Comparison of ENCODE assay signal across 16 mouse cellular contexts in genomic region chr15:11197051-11197450, GRCm38 (mm10).
DNase-seq lines count a peak whose midpoint lies in the region; ATAC-seq lines count a peak whose summit lies in the region.
"Had no signal": no experiment of that assay in that cellular context is flagged by ENCODE, and none has a peak within 500 bp of the region (broad histone marks: within the 10 kb centered on the region; RNA-seq: fewer than 3 reads in every experiment).

No protein-coding gene starts in this region.

- peak; percentile 14 to 52 for DNase-seq in cerebellum, postnatal 10 days
- no peak for DNase-seq in cerebellum, adult 11 months
- DNase-seq in heart, adult 9 months (ENCODE audit: low spot score in 2 of 2): peak; percentile 40 to 44
- DNase-seq in urinary bladder, postnatal 14 days (ENCODE audit: low spot score): peak; percentile 5
- DNase-seq in urinary bladder, postnatal 10 days (ENCODE audit: low spot score): no peak
- DNase-seq in adrenal gland, postnatal 10 days: no peak
- DNase-seq in liver, embryonic 11.5 days (ENCODE audit: low spot score): no peak
- DNase-seq: kidney, adult 9 months; lung, postnatal 10 days; midbrain, embryonic 14.5 days had no signal

- no peak for ATAC-seq in heart, embryonic 12.5 days (ENCODE audit: insufficient number of reproducible peaks, low FRiP score)
- ATAC-seq in liver, embryonic 11.5 days (replicated peaks; ENCODE audit: low FRiP score): no peak
- ATAC-seq: forebrain, embryonic 16.5 days had no signal

- H3K27ac ChIP-seq in heart, embryonic 12.5 days (ENCODE audit: poor library complexity, severe bottlenecking): no peak overlapping the region
- H3K27ac ChIP-seq in liver, embryonic 11.5 days (ENCODE audit: low read depth, low read length): no peak overlapping the region
- H3K27ac ChIP-seq: limb, embryonic 13.5 days; neural tube, embryonic 15.5 days had no signal

- no peaks in the 10 kb centered on the region for H3K36me3 ChIP-seq in heart, embryonic 12.5 days
- H3K36me3 ChIP-seq in liver, embryonic 11.5 days (ENCODE audit: control insufficient read depth, insufficient read depth, low read length): no peaks in the 10 kb centered on the region
- H3K36me3 ChIP-seq: limb, embryonic 13.5 days; neural tube, embryonic 15.5 days had no signal

- no peak overlapping the region for H3K4me2 ChIP-seq in heart, embryonic 12.5 days
- H3K4me2 ChIP-seq in liver, embryonic 11.5 days: no peak overlapping the region
- H3K4me2 ChIP-seq: limb, embryonic 13.5 days; neural tube, embryonic 15.5 days had no signal

- H3K27me3 ChIP-seq in heart, embryonic 12.5 days (replicated peaks): no peaks in the 10 kb centered on the region
- no peaks in the 10 kb centered on the region for H3K27me3 ChIP-seq in liver, embryonic 11.5 days (replicated peaks; ENCODE audit: control insufficient read depth, insufficient read depth, low read length)
- H3K27me3 ChIP-seq: CH12.LX; limb, embryonic 13.5 days; neural tube, embryonic 15.5 days had no signal

- no peak overlapping the region for H3K4me3 ChIP-seq in heart, embryonic 12.5 days
- H3K4me3 ChIP-seq in liver, embryonic 11.5 days (ENCODE audit: low read depth, low read length): no peak overlapping the region
- H3K4me3 ChIP-seq: limb, embryonic 13.5 days; myocyte; neural tube, embryonic 15.5 days had no signal

- no peaks in the 10 kb centered on the region for H3K9me3 ChIP-seq in heart, embryonic 12.5 days (replicated peaks)
- no peaks in the 10 kb centered on the region for H3K9me3 ChIP-seq in liver, embryonic 11.5 days (ENCODE audit: control insufficient read depth, low read length)
- H3K9me3 ChIP-seq: limb, embryonic 13.5 days; neural tube, embryonic 15.5 days had no signal

- no peak overlapping the region for H3K9ac ChIP-seq in heart, embryonic 12.5 days
- H3K9ac ChIP-seq in liver, embryonic 11.5 days (ENCODE audit: low read depth, low read length): no peak overlapping the region
- H3K9ac ChIP-seq: limb, embryonic 13.5 days; neural tube, embryonic 15.5 days had no signal

- 80% methylated on average over 6 of the region's 6 CpGs for WGBS in heart, embryonic 12.5 days
- WGBS in liver, embryonic 11.5 days: 82% methylated on average over 6 of the region's 6 CpGs

- H3K4me1 ChIP-seq in heart, embryonic 12.5 days (replicated peaks): no peaks in the 10 kb centered on the region
- H3K4me1 ChIP-seq in liver, embryonic 11.5 days (replicated peaks; ENCODE audit: control insufficient read depth, insufficient read depth, low read length): no peaks in the 10 kb centered on the region
- H3K4me1 ChIP-seq: neural tube, embryonic 15.5 days had no signal

Comparison
In these comparisons a context has a peak if more than half of its experiments do, and no peak if none do; other contexts are left out.
1. DNase-seq: peak in cerebellum, postnatal 10 days (2 of 2), heart, adult 9 months (2 of 2) and urinary bladder, postnatal 14 days (single experiment); none in cerebellum, adult 11 months (single experiment), urinary bladder, postnatal 10 days (single experiment), adrenal gland, postnatal 10 days (single experiment) and liver, embryonic 11.5 days (single experiment).